Mouse (Mus musculus) erythroblast, embryonic 14.5 days (primary cell): ENCODE results near the gene Acyp1. TPM values are rescaled to one million over a fixed set of nuclear protein-coding genes. Genes with fewer than 3 reads are reported as not detected.

Source experiments
- H3K27me3 ChIP-seq: 2 replicates; pipeline ENCODE4 v1.6.1; 2012; ENCODE audit warnings: inconsistent platforms; ENCODE audit not compliant: control insufficient read depth
- H3K36me3 ChIP-seq: 2 replicates; pipeline ENCODE4 v1.6.1; 2012; ENCODE audit warnings: mild to moderate bottlenecking, inconsistent platforms; ENCODE audit not compliant: control insufficient read depth
- H3K4me1 ChIP-seq: 2 replicates; pipeline ENCODE4 v1.6.1; 2012; ENCODE audit warnings: inconsistent platforms; ENCODE audit not compliant: control insufficient read depth
- H3K4me3 ChIP-seq: replicated peaks from 2 replicates; pipeline ENCODE3; 2012; ENCODE audit warnings: moderate library complexity, mild to moderate bottlenecking, inconsistent platforms
- H3K9me3 ChIP-seq: 2 replicates; pipeline ENCODE4 v1.6.1; 2012; ENCODE audit warnings: low read length, inconsistent platforms, mixed read lengths; ENCODE audit not compliant: control insufficient read depth
- GATA1 ChIP-seq: IDR thresholded peaks from 2 replicates; pipeline ENCODE4 v1.6.1; 2012; ENCODE audit warnings: low read length, inconsistent platforms, mixed read lengths
- TAL1 ChIP-seq: IDR thresholded peaks from 3 replicates; pipeline ENCODE4 v1.6.1; 2012; ENCODE audit warnings: low read length, inconsistent platforms, mixed read lengths
- polyA plus RNA-seq: library from polyadenylated mRNA; stranded (reverse); fragments of >175 nt; gene quantifications from 2 replicates; pipeline ENCODE4 v1.2.3, GENCODE M21; 2012

Gene Acyp1
- polyA plus RNA-seq, 1 experiment, result 10.0 TPM

DNA sequence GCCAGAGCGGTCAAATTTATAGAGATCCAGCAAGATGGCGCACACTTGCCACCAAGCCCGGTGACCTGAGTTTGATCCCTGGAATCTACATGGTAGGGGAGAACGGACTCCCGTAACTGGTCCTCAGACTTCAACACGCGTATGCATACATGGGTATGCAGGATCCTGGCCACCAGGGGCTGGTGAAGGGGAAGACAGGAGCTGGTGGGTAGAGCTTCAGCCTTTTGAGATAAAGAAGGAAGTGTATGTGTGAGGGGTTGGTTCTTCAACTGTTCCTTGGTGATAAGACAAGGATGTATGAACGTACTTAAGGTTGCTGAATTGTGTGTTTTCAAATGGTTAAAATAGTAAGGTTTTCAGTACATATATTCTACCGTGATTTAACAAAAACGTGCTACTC is 9.3 kb downstream of the Acyp1 start:
- TF ChIP-seq TAL1 (no peak), GATA1 (no peak)
- Histone ChIP-seq H3K36me3 (peaks cover 46% of the 10 kb centered on the region), H3K9me3 (peaks cover 5% of the 10 kb centered on the region; the same call in 1 of the 2 replicates), H3K27me3 (no peaks in the 10 kb centered on the region), H3K4me3 (peak overlapping the region; percentile 87), H3K4me1 (peaks cover 45% of the 10 kb centered on the region)

GRCm38 (mm10) chr12:85276273-85276672 is 12.0 kb downstream of the Acyp1 start:
- peaks cover 46% of the 10 kb centered on the region for H3K36me3 ChIP-seq
- no peak for TF ChIP-seq GATA1
- no peak for TF ChIP-seq TAL1
- peaks cover 60% of the 10 kb centered on the region for H3K4me1 ChIP-seq
- peaks cover 5% of the 10 kb centered on the region; the same call in 1 of the 2 replicates for H3K9me3 ChIP-seq
- no peaks in the 10 kb centered on the region for H3K27me3 ChIP-seq
- H3K4me3 ChIP-seq, result no peak overlapping the region

DNA sequence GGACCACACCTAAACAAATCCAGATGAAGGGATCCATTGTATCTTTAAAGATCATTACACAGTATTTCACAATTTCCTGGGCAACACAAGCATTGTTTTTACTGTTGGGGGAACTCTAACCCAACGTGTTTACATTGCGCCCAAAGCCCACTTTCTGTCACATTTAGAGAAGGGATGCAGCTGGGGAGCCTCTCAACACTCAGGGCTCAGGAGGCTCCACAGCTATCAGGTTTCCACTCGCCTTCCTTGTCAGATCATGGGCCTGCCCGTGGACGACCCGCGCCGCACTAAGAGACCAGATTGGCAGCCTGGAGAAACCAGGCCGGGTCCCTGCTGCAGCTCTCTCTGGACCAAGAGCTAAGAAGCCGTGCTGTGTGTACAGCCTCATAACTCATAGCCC is 14.7 kb downstream of the Acyp1 start:
- Histone ChIP-seq H3K36me3 (peaks cover 47% of the 10 kb centered on the region), H3K27me3 (no peaks in the 10 kb centered on the region), H3K4me3 (no peak overlapping the region), H3K9me3 (peaks cover 5% of the 10 kb centered on the region; the same call in 1 of the 2 replicates), H3K4me1 (peaks cover 55% of the 10 kb centered on the region)
- TF ChIP-seq TAL1 (no peak), GATA1 (no peak)

- H3K9me3 ChIP-seq, result peaks cover 5% of the 10 kb centered on the region
- H3K4me3 ChIP-seq, result no peak overlapping the region
- H3K27me3 ChIP-seq, result no peaks in the 10 kb centered on the region
- H3K4me1 ChIP-seq, result peaks cover 42% of the 10 kb centered on the region
- peaks cover 31% of the 10 kb centered on the region for H3K36me3 ChIP-seq
- no peak for TF ChIP-seq TAL1
- no peak for TF ChIP-seq GATA1
These were observed 16.4 kb downstream of the Acyp1 start for GRCm38 (mm10) chr12:85271843-85272206.

- Histone ChIP-seq H3K9me3 (peaks cover 5% of the 10 kb centered on the region), H3K4me3 (no peak overlapping the region), H3K36me3 (peaks cover 27% of the 10 kb centered on the region), H3K4me1 (peaks cover 42% of the 10 kb centered on the region), H3K27me3 (no peaks in the 10 kb centered on the region)
- TF ChIP-seq GATA1, result no peak
- no peak for TF ChIP-seq TAL1
These were observed 17.0 kb downstream of the Acyp1 start for GRCm38 (mm10) chr12:85271132-85271842.

GRCm38 (mm10) chr12:85270319-85270718 is 17.9 kb downstream of the Acyp1 start, which contains the start of gene Mlh3:
Mlh3 (minus strand) TSS chr12:85270599.
- Histone ChIP-seq H3K4me3 (peak within 1 kb of the TSS; percentile 90), H3K4me1 (peaks cover 42% of the 10 kb centered on the region), H3K36me3 (peaks cover 17% of the 10 kb centered on the region), H3K9me3 (peaks cover 5% of the 10 kb centered on the region), H3K27me3 (no peaks in the 10 kb centered on the region)
- no peak for TF ChIP-seq TAL1
- no peak for TF ChIP-seq GATA1

- Histone ChIP-seq H3K36me3 (peaks cover 12% of the 10 kb centered on the region), H3K4me3 (peak overlapping the region; percentile 90), H3K27me3 (no peaks in the 10 kb centered on the region), H3K4me1 (peaks cover 42% of the 10 kb centered on the region), H3K9me3 (peaks cover 4% of the 10 kb centered on the region)
- TF ChIP-seq TAL1 (no peak), GATA1 (no peak)
These were observed 18.4 kb downstream of the Acyp1 start for GRCm38 (mm10) chr12:85269821-85270220.

DNA sequence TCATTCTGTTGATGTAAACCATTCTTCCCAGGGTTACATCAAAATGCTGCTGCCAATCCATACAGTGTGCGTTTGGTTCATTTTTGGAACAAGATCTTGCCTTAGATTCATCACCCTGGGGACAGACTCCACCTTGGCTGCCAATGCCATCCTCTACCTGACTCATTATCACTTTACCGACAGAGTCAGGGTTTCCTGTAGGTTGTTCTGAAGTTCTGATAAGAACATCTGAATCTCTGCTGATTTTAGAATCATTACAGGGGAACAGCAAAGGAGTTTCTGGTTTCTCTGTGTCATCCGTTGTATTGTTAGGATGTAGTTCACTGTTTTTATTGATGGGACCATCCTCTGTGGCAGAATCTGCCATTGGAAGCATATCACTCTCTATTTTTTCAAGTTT is 22.0 kb downstream of the Acyp1 start:
- Histone ChIP-seq H3K36me3 (peaks cover 5% of the 10 kb centered on the region), H3K4me3 (no peak overlapping the region), H3K4me1 (peaks cover 21% of the 10 kb centered on the region), H3K27me3 (no peaks in the 10 kb centered on the region), H3K9me3 (no peaks in the 10 kb centered on the region; the same call in 1 of the 2 replicates)
- no peak for TF ChIP-seq GATA1

DNA sequence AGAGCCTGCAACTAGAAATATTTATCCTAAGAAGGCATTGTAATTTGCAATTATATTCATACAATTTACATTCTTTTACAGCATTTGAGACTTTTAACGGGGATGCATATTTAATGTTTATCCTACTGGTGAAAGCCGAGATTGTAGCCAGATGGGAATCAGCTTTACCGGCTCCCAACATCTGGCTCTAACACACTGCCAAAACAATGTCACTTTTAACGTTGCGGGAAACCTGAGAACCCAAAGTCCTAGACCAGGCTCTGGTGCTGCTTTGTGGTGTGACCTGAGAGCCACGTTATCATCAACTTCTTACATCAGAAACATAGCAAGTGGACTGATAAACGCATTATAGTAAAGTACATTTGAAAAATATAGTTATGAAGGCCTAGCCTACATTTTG is 23.3 kb downstream of the Acyp1 start:
- Histone ChIP-seq H3K9me3 (no peaks in the 10 kb centered on the region; the same call in 1 of the 2 replicates), H3K36me3 (peaks cover 5% of the 10 kb centered on the region), H3K4me3 (no peak overlapping the region), H3K27me3 (no peaks in the 10 kb centered on the region), H3K4me1 (peaks cover 8% of the 10 kb centered on the region)
- TF ChIP-seq TAL1, result no peak

DNA sequence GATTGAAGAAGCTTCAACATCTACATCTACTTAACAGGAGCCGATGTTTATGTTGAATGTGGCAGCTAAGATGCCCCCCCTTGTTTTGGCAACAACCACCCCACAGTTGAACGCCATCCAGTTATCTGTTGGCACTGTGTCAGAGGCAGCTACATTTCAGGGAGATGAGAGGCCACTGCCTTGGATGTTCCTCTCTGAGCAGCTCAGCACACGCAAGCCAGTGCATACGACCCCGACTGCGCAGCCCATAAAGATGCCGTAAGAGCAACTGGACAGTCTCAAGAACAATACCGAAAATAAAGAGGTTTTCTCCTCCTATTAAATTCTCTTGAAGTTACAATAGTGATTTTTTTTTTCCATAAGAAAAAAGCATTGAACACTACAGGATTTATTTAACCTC is 23.7 kb downstream of the Acyp1 start:
- no peak for TF ChIP-seq GATA1
- Histone ChIP-seq H3K27me3 (no peaks in the 10 kb centered on the region), H3K4me3 (no peak overlapping the region), H3K4me1 (peaks cover 4% of the 10 kb centered on the region; the same call in 1 of the 2 replicates), H3K36me3 (peaks cover 5% of the 10 kb centered on the region), H3K9me3 (no peaks in the 10 kb centered on the region; the same call in 1 of the 2 replicates)
